Mouse (Mus musculus): Measurements from ENCODE around the gene Nt5c2. TPM values are rescaled to one million over a fixed set of nuclear protein-coding genes. Genes with fewer than 3 reads are reported as not detected.

Nt5c2 gene
- polyA plus RNA-seq, 1 experiment, result 17.5 TPM

- TF ChIP-seq POLR2A (IDR thresholded peaks at IDR 0.05; ENCODE audit: borderline replicate concordance, extremely low read depth, low read depth, low read length) (no peak), CTCF (IDR thresholded peaks at IDR 0.05; ENCODE audit: insufficient read depth, low read length) (no peak)
- no peak for DNase-seq
- WGBS, result 61% methylated on average over 7 of the region's 7 CpGs
Observed at GRCm38 (mm10) chr19:46871651-46872050, 143.3 kb downstream of the Nt5c2 start.

DNA sequence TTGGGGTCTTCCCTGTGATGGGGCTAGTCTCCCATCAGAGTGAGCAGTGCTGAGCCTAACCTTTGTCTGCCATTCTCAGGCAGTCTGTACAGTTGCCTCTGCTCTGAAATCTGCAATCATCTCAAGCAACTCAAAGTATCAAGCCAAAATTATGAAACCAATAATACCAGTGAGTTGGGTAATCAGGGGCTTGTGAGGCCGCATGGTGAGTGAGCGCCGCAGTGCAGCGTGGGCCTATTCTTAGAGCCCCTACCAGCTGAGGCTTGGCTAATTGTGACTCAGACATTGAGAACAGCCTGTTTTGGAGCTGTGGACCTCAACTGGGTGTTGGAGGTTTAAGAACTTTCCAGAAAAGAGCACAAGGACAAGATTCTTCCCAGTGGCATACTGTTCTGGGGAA, 143.9 kb downstream of the Nt5c2 start:
- WGBS, result 96% methylated on average over 4 of the region's 4 CpGs
- no peak for DNase-seq
- no peak for TF ChIP-seq CTCF (IDR thresholded peaks at IDR 0.05; ENCODE audit: insufficient read depth, low read length)
- TF ChIP-seq POLR2A (IDR thresholded peaks at IDR 0.05; ENCODE audit: borderline replicate concordance, extremely low read depth, low read depth, low read length), result no peak
- no peak overlapping the region for H3K4me3 ChIP-seq (replicated peaks; ENCODE audit: extremely low read depth, low read depth, low read length)
- H3K4me1 ChIP-seq (ENCODE audit: control insufficient read depth, insufficient read depth, low read length), result no peaks in the 10 kb centered on the region

More at GRCm38 (mm10) chr19:46871651-46872050, 143.3 kb downstream of the Nt5c2 start:
- H3K4me3 ChIP-seq (replicated peaks; ENCODE audit: extremely low read depth, low read depth, low read length), result no peak overlapping the region
- no peaks in the 10 kb centered on the region for H3K4me1 ChIP-seq (ENCODE audit: control insufficient read depth, insufficient read depth, low read length)

GRCm38 (mm10) chr19:46869526-46869925, 145.4 kb downstream of the Nt5c2 start:
- H3K4me1 ChIP-seq (ENCODE audit: control insufficient read depth, insufficient read depth, low read length), result no peaks in the 10 kb centered on the region
- DNase-seq, result peak; percentile 80
- no peak overlapping the region for H3K4me3 ChIP-seq (replicated peaks; ENCODE audit: extremely low read depth, low read depth, low read length)
- TF ChIP-seq POLR2A (IDR thresholded peaks at IDR 0.05; ENCODE audit: borderline replicate concordance, extremely low read depth, low read depth, low read length), result no peak
- TF ChIP-seq CTCF (IDR thresholded peaks at IDR 0.05; ENCODE audit: insufficient read depth, low read length), result peak; percentile 90
- 14% methylated on average over 6 of the region's 6 CpGs for WGBS

GRCm38 (mm10) chr19:46869049-46869448, 145.9 kb downstream of the Nt5c2 start:
- WGBS, result 40% methylated on average over 11 of the region's 11 CpGs
- Histone ChIP-seq H3K4me3 (replicated peaks; ENCODE audit: extremely low read depth, low read depth, low read length) (no peak overlapping the region), H3K4me1 (ENCODE audit: control insufficient read depth, insufficient read depth, low read length) (no peaks in the 10 kb centered on the region)
- no peak for TF ChIP-seq CTCF (IDR thresholded peaks at IDR 0.05; ENCODE audit: insufficient read depth, low read length)
- no peak for TF ChIP-seq POLR2A (IDR thresholded peaks at IDR 0.05; ENCODE audit: borderline replicate concordance, extremely low read depth, low read depth, low read length)
- no peak for DNase-seq

- no peak for DNase-seq
- TF ChIP-seq CTCF (IDR thresholded peaks at IDR 0.05; ENCODE audit: insufficient read depth, low read length) (no peak), POLR2A (IDR thresholded peaks at IDR 0.05; ENCODE audit: borderline replicate concordance, extremely low read depth, low read depth, low read length) (no peak)
- no peak overlapping the region for H3K4me3 ChIP-seq (replicated peaks; ENCODE audit: extremely low read depth, low read depth, low read length)
- WGBS, result 79% methylated on average over 4 of the region's 4 CpGs
- 0 out of 2 replicates have a peak, but pooled peaks cover 2% of the 10 kb centered on the region for H3K4me1 ChIP-seq (ENCODE audit: control insufficient read depth, insufficient read depth, low read length)
Observed at GRCm38 (mm10) chr19:46865381-46865780, 149.6 kb downstream of the Nt5c2 start.

DNA sequence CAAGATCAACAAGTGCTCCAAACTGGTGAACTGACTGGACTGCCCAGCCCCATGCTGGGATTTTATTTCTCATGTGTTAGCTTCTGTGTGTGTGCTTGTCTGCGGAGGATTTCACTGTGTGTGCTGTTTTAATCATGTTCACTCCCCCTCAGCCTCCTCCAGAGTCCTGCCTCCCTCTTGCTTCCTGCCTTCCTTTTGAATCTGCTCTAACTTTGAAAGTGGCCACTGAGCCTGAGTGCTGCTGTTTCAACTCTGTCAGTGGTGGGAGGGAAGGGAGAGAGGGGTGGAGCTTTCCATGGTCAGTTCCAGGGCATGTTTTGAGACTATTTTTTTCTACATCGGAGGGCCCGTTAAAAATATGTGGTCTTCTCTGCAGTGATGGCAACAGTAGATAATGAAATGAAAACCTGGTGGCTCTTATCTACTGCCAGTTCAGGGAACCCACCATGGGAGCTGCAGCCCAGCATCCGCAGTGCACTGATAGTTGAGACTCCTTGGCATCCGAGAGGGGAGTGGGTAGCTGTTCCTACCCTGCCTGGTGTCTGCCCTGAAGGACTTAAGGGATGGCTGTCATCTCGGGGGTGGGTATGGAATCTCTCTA, 150.1 kb downstream of the Nt5c2 start:
- DNase-seq, result no peak

DNA sequence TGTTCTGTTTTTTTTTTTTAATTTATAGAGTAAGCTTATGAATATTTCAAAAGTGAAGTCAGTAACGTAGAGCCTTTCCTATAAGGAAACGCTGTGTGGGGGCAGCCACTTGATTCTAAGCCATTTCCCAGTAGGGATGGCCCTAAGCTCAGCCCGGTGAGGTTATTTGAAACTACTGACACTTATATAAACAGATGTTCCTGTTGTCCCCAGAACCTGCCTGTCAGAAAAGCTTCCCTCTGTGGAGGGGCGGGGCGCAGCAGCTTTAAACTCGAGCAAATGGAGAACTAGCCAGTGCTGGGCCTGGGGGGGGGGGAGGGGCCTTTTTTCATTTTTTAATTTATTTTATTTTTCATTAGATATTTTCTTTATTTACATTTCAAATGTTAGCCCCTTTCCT, 150.9 kb downstream of the Nt5c2 start:
- 41% methylated on average over 6 of the region's 6 CpGs for WGBS
- TF ChIP-seq CTCF (IDR thresholded peaks at IDR 0.05; ENCODE audit: insufficient read depth, low read length), result no peak
- TF ChIP-seq POLR2A (IDR thresholded peaks at IDR 0.05; ENCODE audit: borderline replicate concordance, extremely low read depth, low read depth, low read length), result no peak
- Histone ChIP-seq H3K4me1 (ENCODE audit: control insufficient read depth, insufficient read depth, low read length) (0 out of 2 replicates have a peak, but pooled peaks cover 2% of the 10 kb centered on the region), H3K4me3 (replicated peaks; ENCODE audit: extremely low read depth, low read depth, low read length) (no peak overlapping the region)
- no peak for DNase-seq

More for the DNA sequence above, 150.1 kb downstream of the Nt5c2 start:
- 0 out of 2 replicates have a peak, but pooled peaks cover 2% of the 10 kb centered on the region for H3K4me1 ChIP-seq (ENCODE audit: control insufficient read depth, insufficient read depth, low read length)
- WGBS, result 52% methylated on average over 6 of the region's 6 CpGs
- no peak overlapping the region for H3K4me3 ChIP-seq (replicated peaks; ENCODE audit: extremely low read depth, low read depth, low read length)
- no peak for TF ChIP-seq CTCF (IDR thresholded peaks at IDR 0.05; ENCODE audit: insufficient read depth, low read length)
- TF ChIP-seq POLR2A (IDR thresholded peaks at IDR 0.05; ENCODE audit: borderline replicate concordance, extremely low read depth, low read depth, low read length), result no peak

DNA sequence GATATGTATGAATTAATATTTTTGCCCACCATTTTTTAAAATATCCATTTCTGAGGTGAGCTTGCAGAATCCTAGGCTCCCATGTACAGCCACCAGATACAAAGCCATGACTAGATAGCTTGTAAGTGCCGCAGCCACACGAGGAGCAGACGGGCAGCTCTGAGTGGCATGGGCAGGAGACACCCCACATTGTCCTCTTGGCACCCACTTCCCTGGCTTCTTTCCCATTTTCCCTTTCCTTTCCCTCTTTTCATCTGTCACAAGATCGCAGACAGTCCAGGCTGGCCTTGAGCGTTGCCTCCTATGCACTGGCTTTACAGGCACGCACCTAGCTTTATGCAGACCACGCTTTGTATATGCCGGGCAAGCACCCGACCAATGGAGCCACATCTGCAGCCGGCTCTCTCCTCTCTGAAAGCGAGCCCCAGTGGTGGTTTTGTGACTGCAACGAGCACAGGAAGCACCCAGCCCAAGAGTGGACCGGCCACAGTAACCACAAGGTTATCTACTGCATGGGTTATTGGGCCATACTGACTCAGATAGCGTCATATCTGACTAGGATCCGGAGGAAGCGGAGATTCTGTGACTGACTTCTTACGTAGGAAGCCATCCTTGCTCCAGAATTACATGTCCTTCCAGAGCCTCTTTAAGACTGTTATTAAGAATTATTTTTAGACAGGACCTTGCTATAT, 151.6 kb downstream of the Nt5c2 start:
- H3K4me1 ChIP-seq (ENCODE audit: control insufficient read depth, insufficient read depth, low read length), result 0 out of 2 replicates have a peak, but pooled peaks cover 2% of the 10 kb centered on the region
- 62% methylated on average over 17 of the region's 17 CpGs for WGBS
- TF ChIP-seq POLR2A (IDR thresholded peaks at IDR 0.05; ENCODE audit: borderline replicate concordance, extremely low read depth, low read depth, low read length) (no peak), CTCF (IDR thresholded peaks at IDR 0.05; ENCODE audit: insufficient read depth, low read length) (no peak)
- H3K4me3 ChIP-seq (replicated peaks; ENCODE audit: extremely low read depth, low read depth, low read length), result no peak overlapping the region
- DNase-seq, result no peak

GRCm38 (mm10) chr19:46862556-46862955, 152.4 kb downstream of the Nt5c2 start:
- 21% methylated on average over 3 of the region's 3 CpGs for WGBS
- no peak for TF ChIP-seq CTCF (IDR thresholded peaks at IDR 0.05; ENCODE audit: insufficient read depth, low read length)
- no peak for TF ChIP-seq POLR2A (IDR thresholded peaks at IDR 0.05; ENCODE audit: borderline replicate concordance, extremely low read depth, low read depth, low read length)
- H3K4me3 ChIP-seq (replicated peaks; ENCODE audit: extremely low read depth, low read depth, low read length), result no peak overlapping the region
- no peak for DNase-seq
- 0 out of 2 replicates have a peak, but pooled peaks cover 2% of the 10 kb centered on the region for H3K4me1 ChIP-seq (ENCODE audit: control insufficient read depth, insufficient read depth, low read length)

All from lung, adult 2 months (tissue).